Mouse (Mus musculus) forebrain, embryonic 14.5 days (tissue): Measurements from ENCODE around the gene Adgrg5. TPM values are rescaled to one million over a fixed set of nuclear protein-coding genes. Genes with fewer than 3 reads are reported as not detected.

Source experiments
- ATAC-seq: fragments of 200-750 bp; cut with Nextera tagmentation; 2 replicates; pipeline ENCODE4 v1.8.0; 2017; ENCODE audit warnings: mild to moderate bottlenecking, moderate library complexity
- DNase-seq: peaks from one replicate; pipeline ENCODE4 v3.0.0-alpha.2; 2015; ENCODE audit warnings: low spot score
- H3K27ac ChIP-seq: fragments of 300-500 bp; sonication (generic); 2 replicates; pipeline ENCODE4 v1.5.1; 2014; ENCODE audit warnings: low read depth, mild to moderate bottlenecking, control low read depth, low read length, moderate library complexity
- H3K27me3 ChIP-seq: fragments of 300-500 bp; sonication (generic); replicated peaks from 2 replicates; pipeline ENCODE4 v1.6.1; 2014; ENCODE audit warnings: low read length, control low read depth, mixed read lengths; ENCODE audit not compliant: control insufficient read depth, insufficient read depth
- H3K36me3 ChIP-seq: fragments of 300-500 bp; sonication (generic); 2 replicates; pipeline ENCODE4 v1.6.1; 2014; ENCODE audit warnings: low read length, control low read depth; ENCODE audit not compliant: control insufficient read depth, insufficient read depth
- H3K4me1 ChIP-seq: fragments of 300-500 bp; sonication (generic); 2 replicates; pipeline ENCODE4 v1.6.1; 2014; ENCODE audit warnings: antibody characterized with exemption, low read length, control low read depth; ENCODE audit not compliant: control insufficient read depth, insufficient read depth
- H3K4me2 ChIP-seq: fragments of 300-500 bp; sonication (generic); 2 replicates; pipeline ENCODE4 v1.6.1; 2014; ENCODE audit warnings: mild to moderate bottlenecking, control low read depth, low read length
- H3K4me3 ChIP-seq: fragments of 300-500 bp; sonication (generic); 2 replicates; pipeline ENCODE4 v1.5.1; 2014; ENCODE audit warnings: low read depth, low read length, control low read depth
- H3K9ac ChIP-seq: fragments of 300-500 bp; sonication (generic); 2 replicates; pipeline ENCODE4 v1.6.1; 2014; ENCODE audit warnings: mild to moderate bottlenecking, low read length, control low read depth, moderate library complexity
- H3K9me3 ChIP-seq: fragments of 300-500 bp; sonication (generic); replicated peaks from 2 replicates; pipeline ENCODE4 v1.6.1; 2016; ENCODE audit warnings: low read length, control low read depth, mixed read lengths; ENCODE audit not compliant: control insufficient read depth
- WGBS: fragments of 180-500 bp; shearing (Covaris S2); extraction: QIAGEN DNeasy Blood & Tissue Kit; methylation state at CpG from one replicate; pipeline ENCODE4 v1.1.7; 2014; 5-methylcytosine and 5-hydroxymethylcytosine counted together
- polyA plus RNA-seq: library from polyadenylated mRNA; unstranded; fragments of >200 nt; fragmentation: Nextera tagmentation; extraction: Ambion mirVana; gene quantifications from 2 replicates; pipeline ENCODE4 v1.2.1, GENCODE M21; 2014

The Adgrg5 gene
- not detected in 2 replicates for polyA plus RNA-seq

DNA sequence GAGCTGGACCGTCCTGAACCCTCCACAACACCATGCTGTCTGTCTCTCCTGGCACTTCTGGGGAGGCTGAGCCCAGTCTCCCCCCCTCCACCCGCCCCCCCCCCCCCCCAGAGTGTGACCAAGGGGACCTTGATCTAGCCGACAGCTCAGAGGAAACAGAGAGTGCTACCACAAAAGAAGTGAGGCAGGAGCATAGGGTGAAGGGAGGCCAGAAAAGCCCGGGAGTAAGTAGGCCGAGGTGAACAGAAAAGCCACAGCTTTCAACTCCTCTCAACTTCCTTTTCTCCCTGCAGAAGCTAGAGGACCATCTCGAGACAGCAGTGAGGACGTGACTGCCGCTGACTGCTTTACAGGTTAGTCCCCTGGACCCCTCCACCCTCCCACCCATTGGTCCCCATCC lies at the start of gene Adgrg5:
Gene Adgrg5, plus strand, starts transcription at position 290 of the 400 bp plus-strand sequence.
- no peak for DNase-seq
- no peak for ATAC-seq
- Histone ChIP-seq H3K9me3 (no peaks in the 10 kb centered on the region), H3K9ac (no peak within 1 kb of the TSS), H3K27ac (no peak within 1 kb of the TSS), H3K4me1 (no peaks in the 10 kb centered on the region), H3K36me3 (no peaks in the 10 kb centered on the region), H3K4me2 (no peak within 1 kb of the TSS), H3K4me3 (no peak within 1 kb of the TSS), H3K27me3 (no peaks in the 10 kb centered on the region)
- WGBS: 45% methylated on average over 7 of the region's 8 CpGs

DNA sequence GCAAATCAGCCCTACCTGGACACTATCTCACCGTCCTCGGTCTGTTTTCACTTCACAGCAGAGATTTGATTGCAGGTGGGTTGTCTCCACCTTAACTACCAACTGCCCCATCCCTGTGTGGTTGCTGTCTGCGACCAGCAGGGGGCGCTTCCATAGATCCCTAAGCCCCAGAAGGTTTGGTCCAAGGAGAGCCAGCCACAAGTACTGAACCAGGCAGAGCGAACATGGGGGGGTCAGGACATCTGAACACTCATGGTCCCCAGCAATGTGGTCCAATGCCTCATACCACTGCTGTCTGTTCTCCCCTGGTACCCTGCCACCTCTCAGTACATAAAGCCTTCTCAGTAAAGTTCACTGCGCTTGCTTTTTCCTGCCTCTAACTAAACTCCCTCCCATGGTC lies 49.1 kb upstream of the Adgrg5 start:
- peaks cover 39% of the 10 kb centered on the region for H3K4me1 ChIP-seq
- no peak overlapping the region for H3K9ac ChIP-seq
- no peak overlapping the region for H3K27ac ChIP-seq
- H3K9me3 ChIP-seq: no peaks in the 10 kb centered on the region
- no peaks in the 10 kb centered on the region for H3K36me3 ChIP-seq
- peak overlapping the region; percentile 80 for H3K4me2 ChIP-seq
- ATAC-seq: no peak
- WGBS: 11% methylated on average over 6 of the region's 6 CpGs
- H3K4me3 ChIP-seq: peak overlapping the region; percentile 45
- no peaks in the 10 kb centered on the region; the same call in 1 of the 2 replicates for H3K27me3 ChIP-seq
- peak; percentile 71 for DNase-seq

DNA sequence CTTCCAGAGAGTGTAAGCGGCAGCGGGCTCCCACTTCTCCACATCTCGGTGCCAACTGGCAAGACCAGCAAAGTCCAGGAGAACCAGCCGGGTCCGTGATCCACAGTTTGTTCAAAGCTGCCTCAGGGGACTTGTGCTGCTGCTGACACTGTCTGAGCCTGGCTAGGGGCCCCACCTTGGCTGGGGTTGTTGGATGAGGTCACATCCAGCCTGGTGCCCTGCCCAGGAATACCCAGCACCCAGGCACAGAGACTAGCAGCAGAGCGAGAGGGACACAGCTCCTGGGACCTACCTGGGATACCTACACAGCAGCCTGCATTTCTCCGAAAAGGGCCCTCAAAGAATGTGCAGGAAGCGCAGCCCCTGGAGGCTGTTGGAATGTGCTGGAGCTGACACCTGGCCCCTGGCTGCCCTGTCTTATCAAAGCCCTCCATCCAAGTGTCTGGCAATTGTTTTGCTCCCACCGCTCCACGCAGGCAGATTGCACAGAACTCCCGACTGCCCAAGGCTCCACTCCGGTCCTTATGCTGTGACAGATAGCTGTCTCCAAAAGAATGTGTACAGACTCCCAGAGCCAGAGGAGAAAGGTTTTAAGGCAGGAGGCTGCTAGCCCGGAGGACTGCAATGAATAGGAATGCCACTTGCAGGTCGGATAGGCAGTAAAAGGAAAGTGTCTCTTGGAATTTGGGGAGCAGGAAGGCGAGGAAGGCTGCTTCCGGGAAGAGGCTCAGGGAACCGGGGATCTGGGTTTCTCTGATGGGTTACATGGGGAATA lies 48.2 kb upstream of the Adgrg5 start:
- ATAC-seq (no peak), DNase-seq (no peak)
- H3K27me3 ChIP-seq: no peaks in the 10 kb centered on the region; the same call in 1 of the 2 replicates
- no peaks in the 10 kb centered on the region for H3K9me3 ChIP-seq
- peak overlapping the region; percentile 30; the same call in 1 of the 2 replicates for H3K27ac ChIP-seq
- WGBS: 14% methylated on average over 17 of the region's 17 CpGs
- H3K9ac ChIP-seq: peak overlapping the region; percentile 57
- H3K4me3 ChIP-seq: peak overlapping the region; percentile 45
- no peaks in the 10 kb centered on the region for H3K36me3 ChIP-seq
- peak overlapping the region; percentile 80 for H3K4me2 ChIP-seq
- H3K4me1 ChIP-seq: peaks cover 30% of the 10 kb centered on the region

DNA sequence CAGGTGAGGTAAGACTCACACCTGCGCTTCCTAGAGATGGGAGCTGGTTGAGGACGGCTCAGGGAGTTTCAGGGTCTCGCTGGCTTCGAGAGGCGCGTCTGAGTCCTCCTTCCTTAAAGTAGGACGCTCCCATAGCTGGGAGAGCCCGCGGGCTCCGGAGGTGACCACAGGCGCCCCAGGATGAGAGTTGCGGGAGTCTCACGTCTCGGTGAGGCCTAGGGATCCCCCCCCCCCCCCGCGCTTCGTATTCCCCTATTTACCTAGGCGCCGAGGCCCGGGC lies 47.7 kb upstream of the Adgrg5 start:
- WGBS: 0% methylated on average over 17 of the region's 20 CpGs
- DNase-seq (no peak), ATAC-seq (no peak)
- Histone ChIP-seq H3K4me1 (peaks cover 26% of the 10 kb centered on the region), H3K27me3 (no peaks in the 10 kb centered on the region; the same call in 1 of the 2 replicates), H3K9me3 (no peaks in the 10 kb centered on the region), H3K9ac (peak overlapping the region; percentile 57), H3K27ac (peak overlapping the region; percentile 30; the same call in 1 of the 2 replicates), H3K4me2 (peak overlapping the region; percentile 80), H3K36me3 (no peaks in the 10 kb centered on the region), H3K4me3 (peak overlapping the region; percentile 45)

DNA sequence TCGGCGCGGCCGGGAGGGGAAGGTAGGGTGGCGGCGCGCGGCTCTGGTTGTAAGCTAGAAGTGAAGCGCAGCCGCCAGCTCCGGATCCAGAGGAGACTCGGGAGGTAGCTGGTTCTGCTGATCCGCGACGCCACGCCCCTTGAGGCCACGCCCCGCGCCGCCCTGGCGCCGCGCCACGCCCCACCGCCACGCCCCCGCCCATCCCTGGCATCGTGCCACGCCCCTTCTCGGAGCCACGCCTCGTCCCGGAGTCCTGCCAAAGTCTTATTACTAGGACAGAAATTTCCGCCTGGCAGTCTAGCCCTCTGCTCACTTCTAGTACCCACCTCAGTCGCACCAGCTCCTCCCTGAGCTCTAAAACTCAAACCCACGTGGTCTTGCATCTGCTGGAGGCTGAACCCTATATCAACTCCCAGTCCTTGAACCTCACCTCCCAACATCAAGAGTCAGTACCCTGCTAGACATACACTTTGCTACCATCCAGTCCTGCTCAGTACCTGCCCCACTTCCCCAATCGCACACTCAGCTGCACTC lies 47.2 kb upstream of the Adgrg5 start, which contains the start of gene Dok4:
Gene Dok4, minus strand, starts transcription at position 134 of the 534 bp plus-strand sequence.
- peak within 1 kb of the TSS; percentile 57 for H3K9ac ChIP-seq
- no peaks in the 10 kb centered on the region for H3K36me3 ChIP-seq
- H3K4me2 ChIP-seq: peak within 1 kb of the TSS; percentile 80
- WGBS: under 1% methylated on average over 27 of the region's 37 CpGs
- H3K27ac ChIP-seq: peak within 1 kb of the TSS; percentile 30; the same call in 1 of the 2 replicates
- H3K9me3 ChIP-seq: no peaks in the 10 kb centered on the region
- H3K4me1 ChIP-seq: peaks cover 25% of the 10 kb centered on the region
- ATAC-seq (peak; percentile 73), DNase-seq (peak; percentile 85)
- no peaks in the 10 kb centered on the region; the same call in 1 of the 2 replicates for H3K27me3 ChIP-seq
- H3K4me3 ChIP-seq: peak within 1 kb of the TSS; percentile 45

DNA sequence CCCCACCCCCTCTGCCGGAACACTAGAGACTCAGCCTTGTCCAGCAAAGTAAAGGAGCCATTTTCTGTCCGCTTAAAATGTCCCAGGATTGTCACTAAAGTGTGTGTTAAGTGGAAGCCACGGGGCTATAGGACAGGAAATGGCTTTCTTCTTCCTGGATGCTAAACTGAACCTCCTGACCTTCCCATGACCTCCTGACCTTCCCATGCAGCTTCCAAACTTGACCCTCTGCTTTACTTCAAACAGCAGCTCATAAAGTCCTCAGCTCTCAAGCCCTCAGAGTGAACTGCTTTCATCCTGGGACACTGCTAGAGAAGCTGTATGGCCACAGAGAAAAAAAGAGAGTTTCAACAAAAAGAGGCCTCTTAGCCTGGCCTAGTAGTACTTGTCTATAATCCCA lies 46.7 kb upstream of the Adgrg5 start:
- WGBS: 55% methylated on average over 3 of the region's 3 CpGs

DNA sequence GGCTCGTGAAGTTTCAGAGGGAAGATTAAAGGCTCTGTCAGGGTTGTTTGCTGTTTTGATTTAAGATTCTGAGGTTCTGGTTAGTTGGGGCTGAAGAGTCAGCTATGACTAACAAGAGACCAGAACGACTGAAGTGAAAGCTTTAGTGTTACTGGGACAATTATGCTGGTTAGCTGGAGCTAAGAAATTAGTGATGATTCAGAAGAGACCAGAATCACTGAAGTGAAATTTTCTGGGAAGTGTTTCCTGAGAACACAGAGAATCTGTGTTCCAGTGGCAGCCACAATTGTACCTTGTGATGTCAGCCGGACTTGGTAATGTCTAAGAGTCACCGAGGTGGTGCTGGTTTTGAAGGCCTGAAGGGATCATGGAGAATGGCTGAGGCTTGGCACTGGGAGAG lies 42.8 kb upstream of the Adgrg5 start:
- Histone ChIP-seq H3K9me3 (no peaks in the 10 kb centered on the region), H3K27me3 (no peaks in the 10 kb centered on the region), H3K4me1 (0 out of 2 replicates have a peak, but pooled peaks cover 2% of the 10 kb centered on the region), H3K27ac (no peak overlapping the region), H3K36me3 (no peaks in the 10 kb centered on the region), H3K9ac (no peak overlapping the region), H3K4me3 (no peak overlapping the region), H3K4me2 (no peak overlapping the region)
- no peak for DNase-seq
- ATAC-seq: no peak
- WGBS: 81% methylated on average over 4 of the region's 4 CpGs

More for the DNA sequence above, 46.7 kb upstream of the Adgrg5 start:
- no peak for ATAC-seq
- Histone ChIP-seq H3K9me3 (no peaks in the 10 kb centered on the region), H3K27ac (no peak overlapping the region), H3K36me3 (no peaks in the 10 kb centered on the region), H3K27me3 (no peaks in the 10 kb centered on the region; the same call in 1 of the 2 replicates), H3K4me2 (no peak overlapping the region), H3K9ac (no peak overlapping the region), H3K4me3 (no peak overlapping the region), H3K4me1 (peaks cover 19% of the 10 kb centered on the region)
- no peak for DNase-seq

DNA sequence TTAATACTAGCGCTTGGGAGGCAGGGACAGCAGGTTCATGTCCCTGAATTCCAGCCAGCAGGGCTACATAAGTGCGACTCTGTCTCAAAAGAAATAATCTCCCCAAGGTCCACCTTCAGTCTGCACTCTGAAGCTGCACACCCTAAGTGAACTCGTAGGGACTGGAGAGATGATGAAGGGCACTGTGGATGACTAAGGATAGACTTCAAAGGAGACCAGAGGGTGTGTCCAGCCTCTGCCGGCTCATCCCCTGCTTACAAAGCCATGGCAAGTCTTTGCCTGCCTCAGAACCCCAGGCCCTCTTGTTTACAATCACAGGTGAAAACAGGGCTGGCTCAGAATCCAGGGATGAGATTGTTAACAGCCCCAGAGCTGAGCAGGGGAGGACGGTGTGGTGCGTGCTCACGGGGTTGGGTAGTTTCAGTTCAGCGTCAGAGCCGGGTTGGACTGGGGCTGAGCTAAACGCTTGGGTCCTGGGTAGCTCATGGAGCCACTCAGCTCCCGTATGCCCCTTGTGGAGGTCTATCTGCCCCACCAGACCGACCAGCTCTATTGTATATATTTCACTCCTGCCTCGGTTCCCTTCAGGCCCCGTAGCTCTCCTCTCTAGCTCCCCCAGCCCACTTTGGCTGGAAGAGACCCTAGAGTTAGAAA lies 35.0 kb upstream of the Adgrg5 start:
- Histone ChIP-seq H3K4me1 (no peaks in the 10 kb centered on the region), H3K27me3 (no peaks in the 10 kb centered on the region), H3K4me3 (no peak overlapping the region), H3K36me3 (no peaks in the 10 kb centered on the region), H3K4me2 (no peak overlapping the region), H3K27ac (no peak overlapping the region), H3K9me3 (no peaks in the 10 kb centered on the region), H3K9ac (no peak overlapping the region)
- 49% methylated on average over 14 of the region's 14 CpGs for WGBS
- ATAC-seq: no peak
- DNase-seq: no peak
